Mouse (Mus musculus): Measurements from ENCODE around the gene Gm5105. TPM values are rescaled to one million over a fixed set of nuclear protein-coding genes. Genes with fewer than 3 reads are reported as not detected.
A peak's percentile ranks its signal among the peaks of the same experiment; 100 is the strongest.

Gm5105 gene
- polyA plus RNA-seq, 1 experiment from 2014 or later: not detected

DNA sequence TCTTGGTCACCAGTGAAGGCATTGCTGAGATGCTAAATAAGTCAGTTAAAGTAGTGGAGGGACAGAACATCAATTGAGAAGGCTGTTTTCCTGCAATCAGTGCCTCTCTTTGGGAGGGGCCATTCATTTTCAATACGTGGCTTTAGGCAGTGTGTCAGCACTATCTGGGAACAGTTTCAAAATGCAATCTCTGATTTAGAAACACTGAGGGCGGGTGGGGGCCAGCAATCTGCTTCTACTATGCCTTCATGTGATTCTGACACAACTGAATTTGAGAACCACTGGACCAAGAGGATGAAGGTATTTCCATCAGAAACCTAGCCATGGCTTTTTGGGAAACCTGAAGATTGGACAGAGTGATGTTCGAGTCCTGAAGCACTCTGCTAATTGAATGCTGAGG lies 28.1 kb upstream of the Gm5105 start:
- Histone ChIP-seq H3K27ac (no peak overlapping the region), H3K9ac (replicated peaks) (no peak overlapping the region), H3K36me3 (peaks cover 6% of the 10 kb centered on the region; the same call in 1 of the 2 replicates), H3K4me1 (replicated peaks) (peaks cover 8% of the 10 kb centered on the region), H3K4me3 (replicated peaks) (no peak overlapping the region), H3K4me2 (replicated peaks) (no peak overlapping the region), H3K27me3 (no peaks in the 10 kb centered on the region), H3K9me3 (no peaks in the 10 kb centered on the region)
- WGBS: 85% methylated on average over 3 of the region's 3 CpGs
- ATAC-seq: no peak

DNA sequence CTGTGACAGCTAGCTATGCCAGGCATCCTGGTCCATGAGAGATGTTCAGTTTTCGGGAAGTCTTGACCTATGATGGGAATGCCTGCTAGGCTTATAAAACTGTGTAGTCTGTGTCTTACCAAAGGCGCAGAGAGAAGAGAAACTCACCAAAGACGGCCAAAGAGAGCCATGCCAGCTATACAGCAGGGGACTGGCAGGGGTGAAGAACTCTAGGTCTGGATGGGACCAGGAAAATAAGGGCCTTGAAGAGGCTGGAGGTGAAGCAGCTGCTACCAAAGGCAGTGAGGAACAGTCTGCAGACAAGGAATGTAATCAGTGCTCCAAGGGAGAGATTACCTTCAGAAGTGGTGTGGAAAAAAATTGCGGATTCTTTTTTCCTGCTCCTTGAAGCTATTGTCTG lies 16.7 kb upstream of the Gm5105 start:
- H3K9ac ChIP-seq (replicated peaks): no peak overlapping the region
- H3K4me3 ChIP-seq (replicated peaks): no peak overlapping the region
- H3K36me3 ChIP-seq: no peaks in the 10 kb centered on the region
- H3K27me3 ChIP-seq: no peaks in the 10 kb centered on the region
- ATAC-seq: no peak
- no peak overlapping the region for H3K27ac ChIP-seq
- no peak overlapping the region for H3K4me2 ChIP-seq (replicated peaks)
- WGBS: 72% methylated on average over 4 of the region's 4 CpGs
- H3K4me1 ChIP-seq (replicated peaks): 0 out of 2 replicates have a peak, but pooled peaks cover 2% of the 10 kb centered on the region
- H3K9me3 ChIP-seq: no peaks in the 10 kb centered on the region

DNA sequence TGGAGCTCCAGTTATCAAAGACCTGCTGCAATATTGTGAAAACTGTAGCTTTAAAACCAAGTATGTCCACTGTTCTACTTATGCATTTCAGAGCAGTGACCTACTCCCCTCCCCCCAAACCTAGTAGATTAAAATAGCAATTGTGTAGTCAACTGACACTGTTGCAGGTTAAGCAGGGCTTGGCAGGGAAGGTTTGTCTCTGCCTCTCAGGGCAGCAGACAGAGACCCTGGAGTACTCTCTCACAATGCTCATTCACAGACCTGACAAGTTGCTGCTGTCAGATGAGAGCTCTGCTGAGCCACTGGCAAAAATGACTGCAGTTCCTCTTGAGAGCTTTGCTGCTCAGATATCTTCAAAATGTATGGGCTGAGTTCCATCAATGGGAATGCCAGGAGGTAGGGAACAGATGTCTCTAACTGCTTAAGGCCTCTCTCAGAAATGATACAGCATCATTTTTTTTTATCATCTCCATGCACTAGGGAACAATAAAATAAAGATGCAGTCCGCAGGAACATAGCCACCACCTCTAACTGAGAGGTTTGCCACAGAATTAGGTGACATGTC lies 16.0 kb upstream of the Gm5105 start:
- H3K4me1 ChIP-seq (replicated peaks): 0 out of 2 replicates have a peak, but pooled peaks cover 2% of the 10 kb centered on the region
- no peaks in the 10 kb centered on the region for H3K9me3 ChIP-seq
- H3K4me3 ChIP-seq (replicated peaks): no peak overlapping the region
- H3K4me2 ChIP-seq (replicated peaks): no peak overlapping the region
- no peaks in the 10 kb centered on the region for H3K27me3 ChIP-seq
- no peak for ATAC-seq
- no peaks in the 10 kb centered on the region for H3K36me3 ChIP-seq
- H3K27ac ChIP-seq: no peak overlapping the region
- no peak overlapping the region for H3K9ac ChIP-seq (replicated peaks)
- WGBS: 94% methylated on average over 1 of the region's 1 CpGs

DNA sequence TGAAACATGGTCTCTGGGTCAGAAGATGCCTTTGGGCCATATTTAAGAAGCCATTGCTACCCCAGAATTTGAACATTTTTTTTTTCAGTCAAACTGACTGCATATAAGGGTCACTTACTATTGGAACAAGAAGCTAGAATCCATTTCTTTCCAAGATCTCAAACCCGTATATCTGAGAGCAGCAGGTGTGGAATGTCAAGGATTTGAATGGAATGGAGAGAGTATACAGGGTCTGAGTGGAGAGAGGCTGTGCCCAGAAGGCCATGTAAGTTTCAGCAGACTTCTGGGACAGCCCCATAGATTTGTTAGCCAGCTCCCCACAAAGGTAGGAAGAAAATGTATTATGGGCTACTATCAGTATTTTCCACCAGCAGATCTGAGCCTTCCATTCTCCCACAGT lies 11.5 kb upstream of the Gm5105 start:
- Histone ChIP-seq H3K4me1 (replicated peaks) (0 out of 2 replicates have a peak, but pooled peaks cover 4% of the 10 kb centered on the region), H3K9me3 (no peaks in the 10 kb centered on the region), H3K27me3 (no peaks in the 10 kb centered on the region), H3K9ac (replicated peaks) (no peak overlapping the region), H3K36me3 (no peaks in the 10 kb centered on the region), H3K27ac (no peak overlapping the region), H3K4me2 (replicated peaks) (no peak overlapping the region), H3K4me3 (replicated peaks) (no peak overlapping the region)
- WGBS: 96% methylated on average over 1 of the region's 1 CpGs
- ATAC-seq: no peak

DNA sequence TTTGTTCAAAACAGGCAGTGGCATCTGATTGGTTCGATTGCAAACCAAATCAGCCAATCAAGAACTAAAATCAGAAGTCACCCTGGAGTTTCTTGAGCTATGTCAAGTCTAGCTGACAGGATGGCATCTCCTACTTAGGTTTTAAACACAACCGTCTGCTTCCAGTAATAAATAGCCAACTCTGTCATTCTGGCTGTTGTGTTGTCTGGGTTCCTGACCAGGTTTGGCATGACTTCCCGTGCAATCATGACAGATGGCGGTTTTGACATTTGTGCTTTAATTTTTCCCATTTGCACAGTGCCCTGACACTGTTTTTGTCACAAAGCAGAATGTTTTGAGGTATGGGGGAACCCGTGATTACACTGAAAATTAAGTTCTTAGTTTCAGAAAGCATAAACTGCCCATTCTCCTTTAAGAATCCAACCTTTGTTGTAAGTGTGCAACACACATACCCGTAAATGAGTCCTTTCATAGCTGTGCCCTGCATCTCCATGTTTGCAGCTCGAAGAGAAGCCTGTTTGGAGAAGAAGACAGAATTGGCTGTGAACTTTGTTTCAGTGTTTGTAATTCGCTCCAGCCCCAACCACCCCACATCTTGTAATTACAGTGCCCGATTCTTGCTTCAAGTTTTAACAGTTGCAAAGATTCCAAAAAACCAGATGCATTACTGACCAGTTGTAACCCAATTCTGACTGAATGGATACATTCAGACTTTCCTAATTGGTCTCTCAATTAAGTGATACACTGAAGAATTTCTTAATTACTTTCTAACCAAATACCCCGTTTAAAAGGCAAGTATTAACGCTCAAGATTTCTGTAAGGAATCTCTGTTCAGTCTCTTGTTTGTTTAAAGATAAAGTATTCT lies 10.5 kb upstream of the Gm5105 start:
- WGBS: 86% methylated on average over 11 of the region's 11 CpGs

DNA sequence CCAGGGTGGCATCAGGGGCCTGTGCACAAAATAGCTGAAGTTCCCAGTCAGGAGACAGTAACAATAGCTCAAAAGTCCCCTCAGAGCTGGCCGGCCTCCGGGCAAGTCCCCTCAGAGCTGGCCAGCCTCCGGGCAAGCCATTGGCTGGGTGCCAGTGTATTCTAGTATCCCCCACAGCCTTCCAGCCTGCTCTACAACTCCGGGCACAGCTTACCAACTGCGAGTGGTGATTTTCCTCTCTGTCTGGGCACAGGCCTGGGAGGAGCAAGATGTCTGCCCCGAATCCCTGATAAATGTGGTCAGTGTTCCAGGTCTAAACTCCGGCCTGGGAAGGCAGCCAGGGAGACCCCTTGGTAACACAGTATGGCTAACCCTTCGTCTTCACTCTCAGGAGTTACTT lies 8.0 kb upstream of the Gm5105 start:
- WGBS: 64% methylated on average over 8 of the region's 8 CpGs
- H3K4me2 ChIP-seq (replicated peaks): no peak overlapping the region
- H3K4me1 ChIP-seq (replicated peaks): peaks cover 7% of the 10 kb centered on the region; the same call in 1 of the 2 replicates
- H3K9ac ChIP-seq (replicated peaks): no peak overlapping the region
- peak; percentile 73 for ATAC-seq
- H3K4me3 ChIP-seq (replicated peaks): no peak overlapping the region
- no peaks in the 10 kb centered on the region for H3K9me3 ChIP-seq
- H3K36me3 ChIP-seq: no peaks in the 10 kb centered on the region
- H3K27me3 ChIP-seq: no peaks in the 10 kb centered on the region
- H3K27ac ChIP-seq: no peak overlapping the region

More for the DNA sequence above, 10.5 kb upstream of the Gm5105 start:
- 0 out of 2 replicates have a peak, but pooled peaks cover 2% of the 10 kb centered on the region for H3K4me1 ChIP-seq (replicated peaks)
- H3K27ac ChIP-seq: no peak overlapping the region
- H3K27me3 ChIP-seq: no peaks in the 10 kb centered on the region
- H3K36me3 ChIP-seq: no peaks in the 10 kb centered on the region
- no peak overlapping the region for H3K9ac ChIP-seq (replicated peaks)
- no peak overlapping the region for H3K4me2 ChIP-seq (replicated peaks)
- no peak overlapping the region for H3K4me3 ChIP-seq (replicated peaks)
- H3K9me3 ChIP-seq: no peaks in the 10 kb centered on the region
- ATAC-seq: no peak

DNA sequence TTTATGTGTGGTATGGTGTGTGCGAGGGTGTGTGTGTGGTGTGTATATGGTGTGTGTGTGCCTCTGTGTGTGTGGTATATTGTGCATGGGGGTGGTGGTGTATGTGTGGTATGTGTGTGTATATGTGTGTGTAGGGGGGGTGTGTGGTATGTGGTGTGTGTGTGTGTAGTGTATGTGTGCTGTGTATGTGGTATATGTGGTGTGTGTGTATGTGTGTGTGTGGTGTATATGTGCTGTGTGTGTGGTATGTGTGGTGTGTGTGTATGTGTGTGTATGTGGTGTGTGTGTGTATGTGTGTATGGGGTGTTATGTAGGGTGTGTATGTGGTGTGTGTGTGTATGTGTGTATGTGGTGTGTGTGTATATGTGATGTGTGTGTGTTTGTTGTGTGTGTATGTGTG lies 7.0 kb upstream of the Gm5105 start:
- no peak overlapping the region for H3K27ac ChIP-seq
- H3K36me3 ChIP-seq: no peaks in the 10 kb centered on the region
- H3K9ac ChIP-seq (replicated peaks): no peak overlapping the region
- peak; percentile 64 for ATAC-seq
- H3K4me2 ChIP-seq (replicated peaks): no peak overlapping the region
- WGBS: 92% methylated on average over 1 of the region's 1 CpGs
- no peak overlapping the region for H3K4me3 ChIP-seq (replicated peaks)
- H3K4me1 ChIP-seq (replicated peaks): peaks cover 11% of the 10 kb centered on the region; the same call in 1 of the 2 replicates
- H3K9me3 ChIP-seq: no peaks in the 10 kb centered on the region
- H3K27me3 ChIP-seq: no peaks in the 10 kb centered on the region

DNA sequence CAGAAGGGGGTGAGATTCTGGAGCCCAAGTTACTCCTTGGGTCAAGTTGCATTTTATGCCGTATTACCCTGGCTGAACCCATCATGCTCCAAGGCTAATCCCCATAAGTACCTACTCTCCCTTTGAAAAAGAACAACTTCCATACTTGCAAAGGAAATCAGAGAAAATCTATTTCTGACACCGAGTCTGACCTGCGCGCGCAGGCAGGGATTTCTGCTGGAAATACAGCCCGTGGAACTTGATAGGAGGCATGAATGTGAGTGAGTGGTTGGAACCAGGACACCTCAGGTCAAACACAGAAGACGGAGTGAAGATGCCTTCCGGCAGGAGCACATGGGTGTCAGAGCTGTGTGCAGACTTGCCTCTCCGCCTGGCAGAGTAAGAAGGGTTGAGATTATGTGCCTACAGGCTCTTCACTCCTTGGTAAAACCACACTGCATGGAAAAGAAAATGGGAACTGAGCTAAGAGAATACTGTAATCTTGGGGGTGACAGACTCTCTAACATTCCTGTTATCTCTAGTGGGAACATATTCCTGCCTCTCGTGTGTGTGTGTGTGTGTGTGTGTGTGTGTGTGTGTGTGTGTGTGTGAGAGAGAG lies 4.4 kb upstream of the Gm5105 start:
- H3K36me3 ChIP-seq: no peaks in the 10 kb centered on the region
- WGBS: 80% methylated on average over 10 of the region's 10 CpGs

DNA sequence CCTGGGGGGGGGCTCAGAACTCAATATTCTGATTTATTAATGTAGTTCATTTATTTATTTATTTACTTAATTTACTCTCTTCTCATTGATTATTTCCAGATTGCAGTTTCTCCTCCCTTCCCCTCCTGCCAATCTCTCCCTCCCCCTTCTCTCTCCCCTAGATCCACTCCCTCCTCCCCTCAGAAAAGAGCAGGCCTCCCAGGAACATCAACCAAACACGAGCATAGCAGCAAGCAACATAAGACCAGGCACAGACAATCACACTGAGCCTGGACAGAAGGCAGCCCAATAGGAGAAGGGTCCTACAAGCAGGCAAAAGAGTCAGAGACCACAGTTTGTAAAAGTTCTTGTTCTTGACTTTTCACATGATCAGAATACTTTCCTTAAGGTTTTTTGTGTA lies 3.8 kb upstream of the Gm5105 start:
- no peaks in the 10 kb centered on the region for H3K9me3 ChIP-seq
- no peak overlapping the region for H3K9ac ChIP-seq (replicated peaks)
- 0% methylated on average over 1 of the region's 1 CpGs for WGBS
- 0 out of 2 replicates have a peak, but pooled peaks cover 3% of the 10 kb centered on the region for H3K27me3 ChIP-seq
- no peak overlapping the region for H3K4me3 ChIP-seq (replicated peaks)
- H3K36me3 ChIP-seq: no peaks in the 10 kb centered on the region
- no peak overlapping the region for H3K4me2 ChIP-seq (replicated peaks)
- no peak overlapping the region for H3K27ac ChIP-seq
- ATAC-seq: no peak
- peaks cover 18% of the 10 kb centered on the region for H3K4me1 ChIP-seq (replicated peaks)

More for the DNA sequence above, 4.4 kb upstream of the Gm5105 start:
- no peak overlapping the region for H3K9ac ChIP-seq (replicated peaks)
- no peak overlapping the region for H3K4me3 ChIP-seq (replicated peaks)
- ATAC-seq: no peak
- peaks cover 13% of the 10 kb centered on the region for H3K4me1 ChIP-seq (replicated peaks)
- H3K27ac ChIP-seq: no peak overlapping the region
- no peaks in the 10 kb centered on the region for H3K27me3 ChIP-seq
- no peak overlapping the region for H3K4me2 ChIP-seq (replicated peaks)
- no peaks in the 10 kb centered on the region for H3K9me3 ChIP-seq

DNA sequence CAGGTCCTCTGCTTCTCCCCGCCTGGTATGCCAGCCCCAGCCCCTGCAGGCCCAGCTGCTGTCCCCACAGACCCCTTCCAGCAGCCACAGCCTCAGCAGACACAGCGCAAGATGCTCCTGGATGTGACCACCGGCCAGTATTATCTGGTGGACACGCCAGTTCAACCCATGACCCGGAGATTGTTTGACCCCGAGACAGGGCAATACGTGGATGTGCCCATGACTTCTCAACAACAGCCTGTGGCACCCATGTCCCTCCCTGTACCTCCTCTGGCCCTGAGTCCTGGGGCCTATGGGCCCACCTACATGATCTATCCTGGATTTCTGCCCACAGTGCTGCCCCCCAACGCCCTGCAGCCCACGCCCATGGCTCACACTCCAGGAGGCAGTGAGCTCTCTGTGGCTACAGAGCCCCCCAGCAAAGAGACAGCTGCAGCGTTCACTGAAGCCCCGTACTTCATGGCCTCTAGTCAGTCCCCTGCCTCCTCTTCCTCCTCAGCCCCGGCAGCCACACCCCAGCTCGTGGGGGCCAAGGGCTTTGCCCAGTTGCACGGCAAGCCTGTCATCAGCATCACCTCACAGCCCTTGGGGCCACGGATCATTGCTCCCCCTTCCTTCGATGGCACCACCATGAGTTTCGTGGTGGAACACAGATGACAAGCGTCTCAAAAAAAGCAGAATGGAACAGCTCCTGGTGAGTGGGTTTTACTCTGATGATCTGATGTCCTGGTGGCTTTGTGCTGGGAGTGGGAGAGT lies 2.7 kb upstream of the Gm5105 start:
- no peak for ATAC-seq
- Histone ChIP-seq H3K27ac (no peak overlapping the region), H3K4me1 (replicated peaks) (peaks cover 20% of the 10 kb centered on the region), H3K9me3 (no peaks in the 10 kb centered on the region), H3K36me3 (no peaks in the 10 kb centered on the region), H3K27me3 (0 out of 2 replicates have a peak, but pooled peaks cover 3% of the 10 kb centered on the region), H3K4me3 (replicated peaks) (no peak overlapping the region), H3K4me2 (replicated peaks) (no peak overlapping the region), H3K9ac (replicated peaks) (no peak overlapping the region)
- 71% methylated on average over 18 of the region's 18 CpGs for WGBS

DNA sequence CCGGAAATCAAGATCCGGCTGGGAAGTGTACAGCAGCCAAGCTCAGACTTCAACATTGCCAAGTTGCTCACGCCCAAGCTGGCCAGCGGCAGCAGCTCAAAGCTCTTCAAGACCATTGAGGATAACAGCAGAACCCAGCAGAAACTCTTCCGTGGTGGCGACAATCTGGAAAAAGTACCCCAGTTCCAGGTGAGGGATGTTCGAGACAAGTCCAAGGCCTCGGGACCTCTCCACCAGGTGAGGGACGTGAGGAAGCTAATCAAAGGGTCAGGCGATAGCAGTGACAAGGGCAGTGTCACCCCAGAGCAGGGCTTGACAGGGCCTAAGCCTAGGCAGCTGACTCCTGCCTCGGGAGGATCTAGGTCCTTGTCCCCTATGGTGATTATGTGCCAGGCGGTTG lies 915 bp upstream of the Gm5105 start:
- Histone ChIP-seq H3K4me1 (replicated peaks) (peaks cover 22% of the 10 kb centered on the region), H3K4me3 (replicated peaks) (no peak overlapping the region), H3K27ac (no peak overlapping the region), H3K36me3 (no peaks in the 10 kb centered on the region), H3K9ac (replicated peaks) (no peak overlapping the region), H3K4me2 (replicated peaks) (no peak overlapping the region), H3K9me3 (no peaks in the 10 kb centered on the region), H3K27me3 (0 out of 2 replicates have a peak, but pooled peaks cover 3% of the 10 kb centered on the region)
- WGBS: 96% methylated on average over 12 of the region's 12 CpGs
- no peak for ATAC-seq
